Mouse (Mus musculus) T-helper 2 cell (primary cell): ENCODE measurements around the gene Dcakd.
"Not testable (repeated sequence)": the region's sequence is repeated elsewhere in the genome, so short reads cannot be mapped to it uniquely, and the experiment has no call there.

Source experiments
- in situ Hi-C: fragments of 300-600 bp; cut with MboI, MseI; formaldehyde crosslinking; loops from one replicate; pipeline ENCODE4 v1.15.1; 2025; ENCODE audit warnings: high pct_unique_total_duplicates

The Dcakd gene

GRCm38 (mm10) chr11:102984615-102985014 lies 43.5 kb downstream of the Dcakd start:
- in situ Hi-C loops = no loop called here

GRCm38 (mm10) chr11:102984086-102984485 lies 44.0 kb downstream of the Dcakd start:
- in situ Hi-C loops = no loop called here

GRCm38 (mm10) chr11:102981151-102981890 lies 46.8 kb downstream of the Dcakd start:
- in situ Hi-C loops = no loop called here

- in situ Hi-C loops = no loop called here
These were observed 50.0 kb downstream of the Dcakd start for GRCm38 (mm10) chr11:102978052-102978666.

GRCm38 (mm10) chr11:102975966-102976365 lies 52.2 kb downstream of the Dcakd start:
- in situ Hi-C loops = not testable (repeated sequence)

GRCm38 (mm10) chr11:102972326-102972725 lies 55.8 kb downstream of the Dcakd start:
- in situ Hi-C loops = no loop called here

GRCm38 (mm10) chr11:102971604-102972003 lies 56.5 kb downstream of the Dcakd start:
- in situ Hi-C loops = no loop called here

- in situ Hi-C loops = no loop called here
These were observed 63.5 kb downstream of the Dcakd start for GRCm38 (mm10) chr11:102964547-102965091.

GRCm38 (mm10) chr11:102963855-102964546 lies 64.1 kb downstream of the Dcakd start:
- in situ Hi-C loops = no loop called here

GRCm38 (mm10) chr11:102963246-102963854 lies 64.8 kb downstream of the Dcakd start:
- in situ Hi-C loops = no loop called here

- in situ Hi-C loops = no loop called here
These were observed 65.3 kb downstream of the Dcakd start for GRCm38 (mm10) chr11:102962861-102963245.

- in situ Hi-C loops = no loop called here
These were observed 67.1 kb downstream of the Dcakd start for GRCm38 (mm10) chr11:102961082-102961481.

GRCm38 (mm10) chr11:102958870-102959269 lies 69.3 kb downstream of the Dcakd start:
- in situ Hi-C loops = no loop called here

GRCm38 (mm10) chr11:102958431-102958830 lies 69.7 kb downstream of the Dcakd start:
- in situ Hi-C loops = no loop called here

GRCm38 (mm10) chr11:102957692-102958091 lies 70.4 kb downstream of the Dcakd start:
- in situ Hi-C loops = no loop called here

- in situ Hi-C loops = no loop called here
These were observed 71.0 kb downstream of the Dcakd start for GRCm38 (mm10) chr11:102956962-102957614.

GRCm38 (mm10) chr11:102952922-102953321 lies 75.2 kb downstream of the Dcakd start:
- in situ Hi-C loops = no loop called here

- in situ Hi-C loops = loop anchor here (10.0 kb wide), 1 partner anchor 614 kb away; no protein-coding TSS in a partner anchor
These were observed 79.8 kb downstream of the Dcakd start for GRCm38 (mm10) chr11:102948043-102948961.

- in situ Hi-C loops = loop anchor here (10.0 kb wide), 1 partner anchor 612 kb away; no protein-coding TSS in a partner anchor
These were observed 81.2 kb downstream of the Dcakd start for GRCm38 (mm10) chr11:102946992-102947343.
